Mouse (Mus musculus) heart, embryonic 12.5 days (tissue): ENCODE results near the gene Serpinf2. TPM values are rescaled to one million over a fixed set of nuclear protein-coding genes. Genes with fewer than 3 reads are reported as not detected.
A peak's percentile ranks its signal among the peaks of the same experiment; 100 is the strongest.

Experiments used
- ATAC-seq: fragments of 200-750 bp; cut with Nextera tagmentation; 2 replicates; pipeline ENCODE4 v1.8.0; 2017; ENCODE audit warnings: moderate TSS enrichment, moderate library complexity; ENCODE audit not compliant: insufficient number of reproducible peaks, low FRiP score
- H3K27ac ChIP-seq: fragments of 300-500 bp; sonication (generic); 2 replicates; pipeline ENCODE4 v1.5.1; 2016; ENCODE audit warnings: mild to moderate bottlenecking, moderate library complexity; ENCODE audit not compliant: poor library complexity, severe bottlenecking
- H3K27me3 ChIP-seq: fragments of 300-500 bp; sonication (generic); replicated peaks from 2 replicates; pipeline ENCODE4 v1.6.1; 2016; ENCODE audit warnings: mild to moderate bottlenecking, moderate library complexity
- H3K36me3 ChIP-seq: fragments of 300-500 bp; sonication (generic); 2 replicates; pipeline ENCODE4 v1.6.1; 2016; ENCODE audit warnings: mild to moderate bottlenecking, moderate library complexity
- H3K4me1 ChIP-seq: fragments of 300-500 bp; sonication (generic); replicated peaks from 2 replicates; pipeline ENCODE4 v1.6.1; 2016; ENCODE audit warnings: mild to moderate bottlenecking
- H3K4me2 ChIP-seq: fragments of 300-500 bp; sonication (generic); 2 replicates; pipeline ENCODE4 v1.6.1; 2016; ENCODE audit warnings: mild to moderate bottlenecking, moderate library complexity
- H3K4me3 ChIP-seq: fragments of 300-500 bp; sonication (generic); 2 replicates; pipeline ENCODE4 v1.5.1; 2016; ENCODE audit warnings: mild to moderate bottlenecking
- H3K9ac ChIP-seq: fragments of 300-500 bp; sonication (generic); 2 replicates; pipeline ENCODE4 v1.6.1; 2016; ENCODE audit warnings: mild to moderate bottlenecking, moderate library complexity
- H3K9me3 ChIP-seq: fragments of 300-500 bp; sonication (generic); replicated peaks from 2 replicates; pipeline ENCODE4 v1.6.1; 2016; ENCODE audit warnings: mild to moderate bottlenecking, moderate library complexity
- WGBS: fragments of 180-500 bp; shearing (Covaris S2); methylation state at CpG from one replicate; pipeline ENCODE4 v1.1.7; 2016; 5-methylcytosine and 5-hydroxymethylcytosine counted together
- polyA plus RNA-seq: library from polyadenylated mRNA; unstranded; fragments of >200 nt; fragmentation: Nextera tagmentation; extraction: Ambion mirVana; gene quantifications from 2 replicates; pipeline ENCODE4 v1.2.1, GENCODE M21; 2016

The Serpinf2 gene
- 0.86 and 6.4 TPM in 2 replicates for polyA plus RNA-seq

GRCm38 (mm10) chr11:75439363-75439762 lies at the start of gene Serpinf2:
Gene Serpinf2, minus strand, starts transcription at chr11:75439591.
- Histone ChIP-seq H3K4me3 (no peak within 1 kb of the TSS), H3K27ac (no peak within 1 kb of the TSS), H3K36me3 (peaks cover 25% of the 10 kb centered on the region), H3K9me3 (peaks cover 2% of the 10 kb centered on the region; the same call in 1 of the 2 replicates), H3K4me2 (no peak within 1 kb of the TSS), H3K9ac (no peak within 1 kb of the TSS), H3K4me1 (peaks cover 9% of the 10 kb centered on the region; the same call in 1 of the 2 replicates), H3K27me3 (no peaks in the 10 kb centered on the region)
- no peak for ATAC-seq
- WGBS: 86% methylated on average over 6 of the region's 6 CpGs

DNA sequence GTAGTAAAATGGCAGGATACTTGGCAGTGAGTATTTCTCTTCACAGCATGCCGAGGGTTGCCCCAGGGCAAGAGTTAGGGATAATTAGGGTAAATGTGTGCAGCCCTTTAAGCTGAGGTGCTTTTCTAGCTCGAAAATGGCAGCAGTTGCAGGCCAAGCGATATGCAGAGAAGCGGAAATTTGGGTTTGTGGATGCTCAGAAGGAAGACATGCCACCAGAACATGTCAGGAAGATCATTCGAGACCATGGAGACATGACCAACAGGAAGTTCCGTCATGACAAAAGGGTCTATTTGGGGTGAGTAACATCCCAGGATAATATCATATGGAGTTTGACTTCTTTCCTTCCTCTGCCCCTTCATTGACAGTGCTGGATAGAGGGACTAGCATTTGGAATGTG lies 48.1 kb upstream of the Serpinf2 start:
- 34% methylated on average over 6 of the region's 6 CpGs for WGBS
- H3K4me3 ChIP-seq: peak overlapping the region; percentile 96
- no peak overlapping the region for H3K27ac ChIP-seq
- peaks cover 38% of the 10 kb centered on the region for H3K36me3 ChIP-seq
- no peaks in the 10 kb centered on the region for H3K9me3 ChIP-seq
- no peaks in the 10 kb centered on the region for H3K27me3 ChIP-seq
- ATAC-seq: no peak
- H3K4me1 ChIP-seq: peaks cover 11% of the 10 kb centered on the region
- H3K9ac ChIP-seq: peak overlapping the region; percentile 98
- H3K4me2 ChIP-seq: peak overlapping the region; percentile 91

GRCm38 (mm10) chr11:75486601-75487285 lies 47.4 kb upstream of the Serpinf2 start, which contains the start of gene Prpf8:
Gene Prpf8, plus strand, starts transcription at chr11:75486816.
- ATAC-seq: peak; percentile 99
- 0 out of 2 replicates have a peak within 1 kb of the TSS, but pooled peaks have one; percentile 65 for H3K27ac ChIP-seq

DNA sequence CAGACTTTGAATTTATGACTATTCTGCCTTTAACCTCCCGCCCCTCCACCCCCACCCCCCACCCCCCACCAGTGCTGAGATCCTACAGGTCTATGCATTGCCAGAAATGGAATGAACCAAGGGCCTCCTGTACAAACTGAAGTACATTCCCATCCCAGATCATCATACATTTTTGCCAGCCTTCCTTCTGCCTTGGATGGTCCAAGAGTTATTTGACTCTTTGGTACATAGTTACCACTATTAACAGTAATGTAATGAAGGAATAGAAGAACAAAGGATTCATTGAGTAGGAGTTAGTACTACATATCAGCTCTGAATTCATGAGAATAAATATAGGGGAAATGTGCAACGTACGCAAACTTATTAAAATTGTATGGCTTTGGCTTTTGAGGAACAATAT lies 46.8 kb upstream of the Serpinf2 start:
- H3K9me3 ChIP-seq: no peaks in the 10 kb centered on the region
- ATAC-seq: 0 out of 2 replicates have a peak, but pooled peaks have one; percentile 10
- no peaks in the 10 kb centered on the region for H3K27me3 ChIP-seq
- no peak overlapping the region for H3K27ac ChIP-seq
- peaks cover 25% of the 10 kb centered on the region for H3K36me3 ChIP-seq
- H3K4me1 ChIP-seq: peaks cover 11% of the 10 kb centered on the region
- peak overlapping the region; percentile 91; the same call in 1 of the 2 replicates for H3K4me2 ChIP-seq
- 26% methylated on average over 3 of the region's 3 CpGs for WGBS
- no peak overlapping the region for H3K9ac ChIP-seq
- H3K4me3 ChIP-seq: peak overlapping the region; percentile 96

More at GRCm38 (mm10) chr11:75486601-75487285, 47.4 kb upstream of the Serpinf2 start, which contains the start of gene Prpf8:
- Histone ChIP-seq H3K9me3 (no peaks in the 10 kb centered on the region), H3K27me3 (no peaks in the 10 kb centered on the region), H3K4me2 (peak within 1 kb of the TSS; percentile 91), H3K4me1 (peaks cover 11% of the 10 kb centered on the region), H3K4me3 (peak within 1 kb of the TSS; percentile 96), H3K9ac (peak within 1 kb of the TSS; percentile 98), H3K36me3 (peaks cover 30% of the 10 kb centered on the region)
- under 1% methylated on average over 52 of the region's 52 CpGs for WGBS

GRCm38 (mm10) chr11:75473376-75473775 lies 34.0 kb upstream of the Serpinf2 start:
- Histone ChIP-seq H3K36me3 (no peaks in the 10 kb centered on the region), H3K9ac (no peak overlapping the region), H3K27me3 (no peaks in the 10 kb centered on the region), H3K4me2 (no peak overlapping the region), H3K27ac (no peak overlapping the region), H3K4me1 (peaks cover 2% of the 10 kb centered on the region; the same call in 1 of the 2 replicates), H3K9me3 (no peaks in the 10 kb centered on the region), H3K4me3 (no peak overlapping the region)
- WGBS: 49% methylated on average over 7 of the region's 7 CpGs
- ATAC-seq: no peak

DNA sequence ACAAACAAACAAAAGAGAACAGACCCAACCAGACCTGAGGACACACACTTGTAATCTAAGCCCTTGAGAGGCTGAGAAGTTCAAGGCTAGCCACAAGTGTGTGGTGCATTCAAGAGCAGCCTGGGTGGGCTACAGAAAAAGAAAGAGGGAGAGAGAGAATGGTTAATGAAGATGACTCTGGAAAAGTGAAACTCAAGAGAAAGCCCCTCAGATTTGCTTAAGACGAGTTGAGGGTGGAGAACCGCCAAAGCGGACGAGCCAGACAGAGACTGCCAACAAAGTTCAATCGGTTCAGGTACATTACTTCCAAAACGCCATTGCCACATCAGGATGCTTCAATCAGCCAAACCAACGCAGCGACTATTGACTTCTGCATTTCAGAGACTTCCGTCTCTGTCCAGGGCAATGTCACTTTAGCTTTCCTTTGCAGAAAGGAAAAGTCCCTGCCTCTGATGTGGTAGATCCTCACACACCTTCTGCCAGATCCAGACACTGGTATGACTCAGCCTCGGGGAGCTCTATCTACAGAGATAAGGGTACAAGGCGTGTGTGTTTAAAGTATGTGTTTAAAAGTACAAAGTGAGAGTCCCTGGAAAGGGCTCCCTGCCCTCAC lies 33.2 kb upstream of the Serpinf2 start:
- H3K27ac ChIP-seq: no peak overlapping the region
- H3K9me3 ChIP-seq: no peaks in the 10 kb centered on the region
- no peak overlapping the region for H3K9ac ChIP-seq
- no peaks in the 10 kb centered on the region for H3K27me3 ChIP-seq
- no peaks in the 10 kb centered on the region for H3K36me3 ChIP-seq
- H3K4me1 ChIP-seq: peaks cover 9% of the 10 kb centered on the region
- no peak overlapping the region for H3K4me2 ChIP-seq
- H3K4me3 ChIP-seq: no peak overlapping the region
- 61% methylated on average over 11 of the region's 11 CpGs for WGBS
- ATAC-seq: no peak

GRCm38 (mm10) chr11:75470675-75471074 lies 31.3 kb upstream of the Serpinf2 start:
- no peak for ATAC-seq
- Histone ChIP-seq H3K4me1 (peaks cover 12% of the 10 kb centered on the region), H3K36me3 (peaks cover 9% of the 10 kb centered on the region), H3K9ac (no peak overlapping the region), H3K27ac (no peak overlapping the region), H3K4me3 (no peak overlapping the region), H3K9me3 (0 out of 2 replicates have a peak, but pooled peaks cover 3% of the 10 kb centered on the region), H3K27me3 (no peaks in the 10 kb centered on the region), H3K4me2 (no peak overlapping the region)
- WGBS: 75% methylated on average over 3 of the region's 3 CpGs

- no peak for ATAC-seq
- Histone ChIP-seq H3K4me1 (peaks cover 18% of the 10 kb centered on the region), H3K9ac (no peak overlapping the region), H3K36me3 (peaks cover 23% of the 10 kb centered on the region), H3K4me3 (no peak overlapping the region), H3K4me2 (no peak overlapping the region), H3K27ac (no peak overlapping the region), H3K27me3 (no peaks in the 10 kb centered on the region), H3K9me3 (0 out of 2 replicates have a peak, but pooled peaks cover 3% of the 10 kb centered on the region)
- WGBS: 83% methylated on average over 4 of the region's 4 CpGs
Measured at GRCm38 (mm10) chr11:75469261-75469660, 29.9 kb upstream of the Serpinf2 start.

DNA sequence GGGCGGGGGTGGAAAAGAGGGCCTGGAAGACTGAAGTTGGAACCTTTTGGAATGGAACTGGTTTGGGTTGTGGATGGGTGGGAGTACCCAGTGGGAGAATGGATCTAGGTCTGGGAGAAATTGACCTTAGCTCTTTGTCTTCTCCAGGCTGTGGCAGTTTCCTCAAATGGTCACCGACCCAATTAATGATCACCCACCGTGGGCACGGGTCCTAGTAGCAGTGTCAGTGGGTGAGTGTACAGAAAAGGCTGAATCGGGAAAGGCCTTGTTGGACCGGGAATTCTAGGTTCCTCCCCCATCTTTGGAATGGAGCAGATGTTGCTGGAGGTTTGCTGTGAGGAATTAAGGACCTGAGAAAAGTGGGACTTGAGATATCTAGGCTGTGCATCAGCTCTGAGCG lies 29.0 kb upstream of the Serpinf2 start:
- Histone ChIP-seq H3K36me3 (peaks cover 28% of the 10 kb centered on the region), H3K4me3 (peak overlapping the region; percentile 55), H3K27me3 (no peaks in the 10 kb centered on the region), H3K4me1 (peaks cover 24% of the 10 kb centered on the region), H3K9me3 (0 out of 2 replicates have a peak, but pooled peaks cover 3% of the 10 kb centered on the region), H3K9ac (peak overlapping the region; percentile 68), H3K4me2 (peak overlapping the region; percentile 91), H3K27ac (no peak overlapping the region)
- WGBS: 64% methylated on average over 7 of the region's 7 CpGs
- no peak for ATAC-seq

DNA sequence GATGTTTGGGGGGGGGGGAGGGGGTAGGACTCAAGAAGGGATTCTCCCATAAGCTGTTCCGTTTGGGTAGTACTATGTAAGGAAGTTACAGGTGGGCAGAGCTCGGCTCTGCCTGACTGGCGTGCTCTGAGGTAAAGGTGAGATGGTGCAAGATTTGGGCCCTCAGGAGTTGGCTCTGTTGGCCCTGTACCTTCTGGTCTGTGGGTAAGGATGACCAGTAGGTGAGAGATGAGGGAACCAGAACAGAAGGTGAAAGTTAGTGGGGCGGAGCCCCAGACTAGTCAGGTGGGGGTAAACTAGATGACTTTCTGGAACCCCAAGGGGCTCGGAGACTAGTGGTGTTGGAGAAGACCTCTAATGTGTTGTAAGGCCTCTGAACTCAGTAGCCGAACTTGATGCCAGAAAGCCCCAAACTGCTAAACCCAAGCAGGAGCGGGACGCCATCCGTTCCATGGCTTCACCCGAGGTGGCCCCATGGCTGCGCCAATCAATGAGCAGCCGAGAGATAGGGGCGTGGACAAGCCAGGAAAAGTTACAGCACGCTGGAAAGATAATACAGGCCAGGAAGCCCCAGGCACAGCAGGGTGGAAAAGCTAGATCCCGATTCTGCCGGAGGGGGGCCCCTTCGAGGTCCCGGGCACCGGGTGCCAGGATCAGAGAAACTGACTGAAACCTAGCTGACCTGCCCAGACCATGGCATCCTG lies 28.3 kb upstream of the Serpinf2 start:
- Histone ChIP-seq H3K4me2 (peak overlapping the region; percentile 91), H3K27me3 (no peaks in the 10 kb centered on the region), H3K27ac (peak overlapping the region; percentile 58), H3K4me1 (peaks cover 32% of the 10 kb centered on the region), H3K9me3 (0 out of 2 replicates have a peak, but pooled peaks cover 3% of the 10 kb centered on the region), H3K36me3 (peaks cover 28% of the 10 kb centered on the region), H3K4me3 (peak overlapping the region; percentile 55), H3K9ac (peak overlapping the region; percentile 68)
- WGBS: 11% methylated on average over 19 of the region's 19 CpGs
- peak; percentile 76 for ATAC-seq
